Mouse (Mus musculus) MEL-GATA-1-ER (cell line): Measurements from ENCODE around the gene St6gal1.

Experiments
- DNase-seq: peaks from one replicate; pipeline ENCODE4 v3.0.0-alpha.2; 2012; ENCODE audit warnings: low read depth; ENCODE audit errors: extremely low read depth

The St6gal1 gene

GRCm38 (mm10) chr16:23249762-23250161, 25.2 kb downstream of the St6gal1 start:
- DNase-seq = no peak

GRCm38 (mm10) chr16:23250556-23251444, 26.3 kb downstream of the St6gal1 start:
- no peak for DNase-seq

- DNase-seq = no peak
These were observed 26.9 kb downstream of the St6gal1 start for GRCm38 (mm10) chr16:23251445-23251773.

DNA sequence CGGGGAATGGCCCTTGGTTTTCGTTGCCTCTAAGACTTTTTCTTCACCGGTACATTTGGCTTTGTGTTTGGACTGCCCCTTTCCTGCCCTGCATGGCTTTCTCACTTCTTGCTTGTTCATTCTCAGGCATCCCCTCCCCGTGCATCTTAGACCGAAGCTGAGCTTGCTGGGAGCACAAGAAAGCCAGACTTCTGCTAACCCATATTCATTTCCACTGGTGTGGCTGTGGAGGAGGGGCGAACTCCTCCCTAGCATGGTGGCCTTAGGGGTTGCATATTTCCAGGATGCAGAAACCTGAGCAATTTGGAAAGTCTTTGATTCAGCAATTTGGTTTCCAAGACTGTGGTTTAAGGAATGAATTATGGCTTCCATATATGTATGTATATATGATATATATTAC, 29.1 kb downstream of the St6gal1 start:
- DNase-seq = no peak

- DNase-seq = no peak
These were observed 29.5 kb downstream of the St6gal1 start for GRCm38 (mm10) chr16:23254062-23254461.

- no peak for DNase-seq
These were observed 32.1 kb downstream of the St6gal1 start for GRCm38 (mm10) chr16:23256638-23257037.

DNA sequence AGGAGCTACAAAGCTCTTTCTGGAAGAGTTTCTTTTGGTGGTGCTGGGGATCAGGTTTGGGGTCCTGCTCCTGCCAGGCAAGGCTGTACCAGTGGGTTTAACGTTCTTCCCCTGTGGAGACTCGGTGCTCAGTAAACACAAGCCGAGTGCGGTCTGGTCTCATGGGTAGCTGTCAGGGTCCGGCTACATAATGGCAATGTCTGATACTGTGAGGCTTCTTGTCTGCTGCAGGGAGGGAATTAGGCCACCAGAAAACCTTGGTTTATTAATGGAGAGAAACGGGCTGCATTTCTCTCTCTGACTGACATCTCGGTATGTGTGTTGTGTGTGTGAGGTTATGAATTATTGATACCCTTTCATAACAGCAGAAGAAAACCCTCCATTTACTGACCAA, 33.9 kb downstream of the St6gal1 start:
- no peak for DNase-seq

- DNase-seq = no peak
These were observed 34.4 kb downstream of the St6gal1 start for GRCm38 (mm10) chr16:23258823-23259457.

- DNase-seq = no peak
These were observed 35.0 kb downstream of the St6gal1 start for GRCm38 (mm10) chr16:23259580-23259979.

DNA sequence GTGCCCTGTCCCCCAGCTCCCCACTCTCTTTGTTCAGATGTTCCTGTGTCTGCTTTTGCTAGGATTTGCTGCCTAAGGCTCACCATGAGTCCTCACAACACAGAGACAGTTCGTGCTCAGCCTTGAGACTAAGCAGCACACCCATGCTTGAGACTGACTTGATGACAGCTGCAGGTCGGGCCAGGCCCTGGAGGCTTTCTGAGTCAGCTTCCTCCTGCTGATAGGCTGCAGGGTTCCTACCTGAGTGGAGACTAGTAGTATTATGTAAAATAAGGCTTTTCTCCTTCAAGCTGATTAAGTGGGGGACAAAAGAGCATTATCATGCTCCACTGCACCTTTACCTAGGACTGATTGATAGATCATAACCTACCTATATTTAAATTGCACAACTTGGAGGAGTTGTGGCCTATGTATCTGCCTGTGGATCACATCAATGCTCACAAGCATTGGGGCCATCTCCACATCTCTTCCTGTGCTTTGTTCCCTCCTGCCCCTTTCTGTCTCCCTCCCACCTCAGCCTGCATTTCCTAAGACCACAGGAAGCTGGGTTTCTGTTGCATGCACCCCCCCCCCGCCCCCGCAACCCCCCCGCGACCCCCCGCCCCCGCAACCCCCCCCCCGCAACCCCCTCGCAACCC, 37.7 kb downstream of the St6gal1 start:
- no peak for DNase-seq

DNA sequence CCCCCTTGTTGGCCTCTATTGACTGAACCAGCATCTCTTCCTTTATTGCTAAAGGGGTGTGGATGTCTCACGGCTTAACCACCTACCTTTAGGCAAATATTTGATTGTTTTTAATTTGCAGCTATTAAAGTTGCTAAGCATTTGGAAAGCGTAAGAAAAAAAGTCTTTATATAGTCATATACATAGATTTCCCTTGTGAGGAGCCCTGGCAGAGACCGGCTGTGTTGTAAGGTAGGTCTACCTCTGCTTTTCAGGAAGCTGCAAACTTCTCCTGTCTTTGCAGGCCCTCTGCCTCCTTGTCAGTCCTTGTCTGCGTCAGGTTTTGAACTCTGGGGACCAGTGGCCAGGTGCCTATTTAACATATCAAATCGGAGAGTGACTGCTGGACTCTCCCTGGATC, 38.3 kb downstream of the St6gal1 start:
- no peak for DNase-seq

- no peak for DNase-seq
These were observed 40.5 kb downstream of the St6gal1 start for GRCm38 (mm10) chr16:23264999-23265398.

DNA sequence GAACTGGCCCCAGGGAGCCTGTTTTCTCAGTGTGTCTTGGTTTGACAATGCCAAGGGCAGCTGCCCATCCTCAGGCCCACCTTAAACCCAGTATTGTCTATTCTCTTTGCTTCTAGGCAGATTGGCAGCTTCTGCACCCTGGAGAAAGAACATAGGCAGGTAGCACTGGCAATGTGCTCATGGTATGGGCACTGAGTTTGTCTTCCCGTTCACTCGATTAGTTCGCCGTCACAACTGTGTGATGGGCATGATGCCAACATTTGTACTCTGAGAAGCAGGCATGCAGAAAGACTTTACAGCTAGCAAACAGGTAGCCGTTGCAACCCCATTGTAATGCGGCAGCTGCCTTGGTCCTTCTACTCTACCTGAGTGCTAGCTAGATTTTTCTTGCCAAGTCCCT, 40.9 kb downstream of the St6gal1 start:
- DNase-seq = no peak

DNA sequence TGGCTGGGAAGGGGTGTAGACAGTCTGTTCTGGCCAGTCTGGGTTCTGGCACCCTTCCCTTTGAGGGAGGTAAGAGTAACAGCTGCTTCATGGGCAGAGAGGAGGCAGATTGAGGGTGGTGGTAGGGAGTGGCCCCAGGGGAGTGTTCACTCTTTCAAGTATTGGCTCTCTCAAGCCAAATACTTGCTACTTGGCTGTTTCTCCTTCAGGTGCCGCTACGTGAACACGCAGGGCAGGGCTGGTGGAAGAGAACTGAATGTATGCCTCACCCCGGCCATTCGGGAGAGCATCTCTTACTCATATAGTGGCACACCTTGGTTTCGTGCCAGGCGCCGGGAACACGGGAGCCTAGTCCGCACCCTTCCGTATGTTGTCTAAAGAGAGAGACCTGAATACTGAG, 41.8 kb downstream of the St6gal1 start:
- DNase-seq = no peak

- DNase-seq = no peak
These were observed 42.4 kb downstream of the St6gal1 start for GRCm38 (mm10) chr16:23266896-23267295.

DNA sequence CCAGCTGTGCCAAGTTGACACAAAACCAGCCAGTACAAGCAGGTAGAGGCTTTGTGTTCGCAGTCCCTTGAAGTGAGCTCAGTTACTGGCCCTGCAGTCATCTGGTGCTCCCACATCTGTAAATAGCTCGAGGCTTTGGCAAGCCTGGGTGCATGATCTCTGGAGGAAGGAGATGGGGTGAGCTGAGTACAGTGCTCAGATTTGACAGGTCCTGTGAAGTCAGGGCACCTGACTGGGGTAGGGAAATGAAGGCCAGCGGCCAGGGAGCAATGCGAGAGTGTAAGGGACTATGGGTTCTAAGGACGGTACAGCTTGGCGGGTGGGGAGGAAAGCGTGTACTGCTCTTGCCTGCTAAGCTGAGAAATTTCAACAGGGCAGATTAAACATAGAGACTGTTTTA, 43.7 kb downstream of the St6gal1 start:
- DNase-seq = no peak

- no peak for DNase-seq
These were observed 44.8 kb downstream of the St6gal1 start for GRCm38 (mm10) chr16:23269056-23269983.

DNA sequence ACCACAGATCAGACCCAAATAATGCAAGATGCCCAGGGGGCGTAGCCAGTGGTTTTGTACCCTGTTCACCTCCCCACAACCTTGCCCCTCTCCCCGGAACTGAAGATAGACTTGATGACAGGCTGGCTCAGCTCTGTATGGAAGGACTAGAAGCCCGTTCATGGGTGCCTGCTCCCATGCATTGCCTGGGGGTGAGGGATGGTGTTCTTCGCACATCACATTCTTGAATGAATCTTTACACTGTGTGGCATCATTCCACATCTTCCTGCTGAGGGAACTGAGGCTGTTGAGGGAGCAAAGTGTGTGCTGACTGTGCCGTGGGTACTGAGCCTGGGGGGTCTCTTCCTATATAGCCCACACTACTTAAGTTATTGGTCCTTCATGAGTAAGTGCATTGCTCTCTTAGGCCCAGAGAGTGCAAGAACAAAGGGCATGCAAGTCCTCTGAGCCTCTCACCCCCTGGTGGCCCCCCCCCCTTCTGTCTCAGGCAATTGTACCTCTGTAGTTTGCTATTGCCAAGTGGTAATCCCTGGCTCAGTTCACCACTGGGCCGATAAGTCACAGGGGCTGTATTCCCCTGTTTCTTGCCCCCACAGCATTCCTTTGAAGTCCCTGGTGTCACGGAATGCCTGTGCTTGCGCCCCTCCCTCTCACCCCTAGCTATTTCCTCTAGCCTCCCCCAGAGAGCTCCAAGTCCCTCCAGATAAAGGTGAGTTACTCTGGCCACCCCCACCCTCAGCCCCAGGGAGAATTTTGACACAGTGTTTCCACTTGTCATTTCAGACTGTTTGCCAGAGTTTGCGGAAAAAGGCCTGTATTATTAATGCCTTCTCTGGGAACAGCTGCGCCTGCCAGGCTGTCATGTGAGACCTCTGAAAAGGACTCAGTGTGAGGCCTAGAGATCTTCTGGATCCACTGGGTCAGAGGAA, 45.7 kb downstream of the St6gal1 start:
- no peak for DNase-seq

GRCm38 (mm10) chr16:23270913-23271253, 46.3 kb downstream of the St6gal1 start:
- no peak for DNase-seq

- DNase-seq = no peak
These were observed 47.4 kb downstream of the St6gal1 start for GRCm38 (mm10) chr16:23271746-23272520.
